Mouse (Mus musculus): ENCODE results near the gene Foxp1.

DNA sequence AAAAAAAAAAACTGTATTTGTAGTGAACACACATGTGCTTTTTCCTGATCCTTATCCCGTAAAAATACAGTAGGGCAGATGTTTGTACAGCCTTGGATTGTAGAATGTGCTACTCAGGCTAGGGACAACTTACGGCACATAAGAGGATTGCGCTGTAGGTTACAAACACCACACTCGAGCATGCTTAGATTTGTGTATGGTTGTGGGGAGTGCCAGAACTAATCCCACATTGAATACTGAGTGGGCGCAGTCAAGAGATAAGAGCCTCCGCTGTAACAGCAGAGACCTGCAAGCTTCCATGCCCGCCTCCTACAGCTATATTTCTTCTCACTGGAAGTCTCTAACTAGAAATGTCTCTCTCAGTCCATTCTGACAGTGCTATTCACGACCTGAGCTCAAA is 286.9 kb downstream of the Foxp1 start:
- no peak for TF ChIP-seq POLR2A (IDR thresholded peaks at IDR 0.05; ENCODE audit: borderline replicate concordance, control insufficient read depth, low read depth, low read length)
- no peak for TF ChIP-seq CTCF (IDR thresholded peaks at IDR 0.05; ENCODE audit: control insufficient read depth, insufficient read depth, low read length)

Measured in bone marrow, adult 2 months (tissue).